Mouse (Mus musculus): Measurements from ENCODE around the gene Bola2. TPM values are rescaled to one million over a fixed set of nuclear protein-coding genes. Genes with fewer than 3 reads are reported as not detected.
A peak's percentile ranks its signal among the peaks of the same experiment; 100 is the strongest.

The Bola2 gene
- 123 and 126 TPM in 2 replicates for polyA plus RNA-seq (2014; fragmentation: Nextera tagmentation; extraction: Ambion mirVana)

GRCm38 (mm10) chr7:126695210-126695611, at the start of gene Bola2:
Gene Bola2, plus strand, starts transcription at chr7:126695401.
- Histone ChIP-seq H3K27ac (ENCODE audit: low read depth) (peak within 1 kb of the TSS; percentile 98), H3K4me1 (ENCODE audit: insufficient read depth) (peaks cover 8% of the 10 kb centered on the region), H3K36me3 (ENCODE audit: insufficient read depth) (peaks cover 24% of the 10 kb centered on the region), H3K9me3 (ENCODE audit: low read depth, low read length) (no peaks in the 10 kb centered on the region), H3K4me2 (peak within 1 kb of the TSS; percentile 94), H3K27me3 (ENCODE audit: insufficient read depth, low read length) (no peaks in the 10 kb centered on the region), H3K4me3 (ENCODE audit: low read depth, low read length) (peak within 1 kb of the TSS; percentile 81), H3K9ac (peak within 1 kb of the TSS; percentile 90)
- peak; percentile 82 for DNase-seq
- TF ChIP-seq CTCF (IDR thresholded peaks at IDR 0.05; ENCODE audit: low read depth), result no peak
- peak; percentile 62 for ATAC-seq (ENCODE audit: insufficient read depth)
- under 1% methylated on average over 31 of the region's 31 CpGs for WGBS

- no peak overlapping the region for H3K4me3 ChIP-seq (ENCODE audit: low read depth, low read length)
- no peak for TF ChIP-seq CTCF (IDR thresholded peaks at IDR 0.05; ENCODE audit: low read depth)
- no peaks in the 10 kb centered on the region for H3K36me3 ChIP-seq (ENCODE audit: insufficient read depth)
- H3K9me3 ChIP-seq (ENCODE audit: low read depth, low read length), result no peaks in the 10 kb centered on the region
- no peak overlapping the region for H3K27ac ChIP-seq (ENCODE audit: low read depth)
- H3K9ac ChIP-seq, result no peak overlapping the region
- 0 out of 2 replicates have a peak, but pooled peaks cover 5% of the 10 kb centered on the region for H3K4me1 ChIP-seq (ENCODE audit: insufficient read depth)
- H3K27me3 ChIP-seq (ENCODE audit: insufficient read depth, low read length), result no peaks in the 10 kb centered on the region
- DNase-seq (no peak), ATAC-seq (ENCODE audit: insufficient read depth) (no peak)
- WGBS, result 64% methylated on average over 5 of the region's 5 CpGs
- H3K4me2 ChIP-seq, result no peak overlapping the region
Measured at GRCm38 (mm10) chr7:126645708-126646107, 49.5 kb upstream of the Bola2 start.

GRCm38 (mm10) chr7:126648486-126648885, 46.7 kb upstream of the Bola2 start:
- H3K9me3 ChIP-seq (ENCODE audit: low read depth, low read length), result no peaks in the 10 kb centered on the region
- WGBS, result 76% methylated on average over 4 of the region's 4 CpGs
- H3K4me2 ChIP-seq, result peak overlapping the region; percentile 83
- DNase-seq (no peak), ATAC-seq (ENCODE audit: insufficient read depth) (no peak)
- 0 out of 2 replicates have a peak, but pooled peaks cover 5% of the 10 kb centered on the region for H3K4me1 ChIP-seq (ENCODE audit: insufficient read depth)
- H3K4me3 ChIP-seq (ENCODE audit: low read depth, low read length), result peak overlapping the region; percentile 58; the same call in 1 of the 2 replicates
- no peak overlapping the region for H3K27ac ChIP-seq (ENCODE audit: low read depth)
- no peaks in the 10 kb centered on the region for H3K27me3 ChIP-seq (ENCODE audit: insufficient read depth, low read length)
- H3K9ac ChIP-seq, result no peak overlapping the region
- H3K36me3 ChIP-seq (ENCODE audit: insufficient read depth), result no peaks in the 10 kb centered on the region
- TF ChIP-seq CTCF (IDR thresholded peaks at IDR 0.05; ENCODE audit: low read depth), result peak; percentile 15; the same call in 1 of the 2 replicates

- peak within 1 kb of the TSS; percentile 83 for H3K4me2 ChIP-seq
- peak within 1 kb of the TSS; percentile 89 for H3K27ac ChIP-seq (ENCODE audit: low read depth)
- ATAC-seq (ENCODE audit: insufficient read depth), result peak; percentile 99
- no peaks in the 10 kb centered on the region for H3K9me3 ChIP-seq (ENCODE audit: low read depth, low read length)
- DNase-seq, result peak; percentile 95
- H3K36me3 ChIP-seq (ENCODE audit: insufficient read depth), result no peaks in the 10 kb centered on the region
- 0 out of 2 replicates have a peak, but pooled peaks have one; percentile 8 for TF ChIP-seq CTCF (IDR thresholded peaks at IDR 0.05; ENCODE audit: low read depth)
- H3K4me3 ChIP-seq (ENCODE audit: low read depth, low read length), result peak within 1 kb of the TSS; percentile 58
- H3K4me1 ChIP-seq (ENCODE audit: insufficient read depth), result 0 out of 2 replicates have a peak, but pooled peaks cover 5% of the 10 kb centered on the region
- WGBS, result 1% methylated on average over 57 of the region's 57 CpGs
- peak within 1 kb of the TSS; percentile 73 for H3K9ac ChIP-seq
- H3K27me3 ChIP-seq (ENCODE audit: insufficient read depth, low read length), result no peaks in the 10 kb centered on the region
Measured at GRCm38 (mm10) chr7:126649231-126650051, 45.8 kb upstream of the Bola2 start, which contains the start of gene Sgf29. Gene Sgf29, plus strand, starts transcription at chr7:126649309.

- no peak for ATAC-seq (ENCODE audit: insufficient read depth)
- no peak for DNase-seq
- Histone ChIP-seq H3K9me3 (ENCODE audit: low read depth, low read length) (no peaks in the 10 kb centered on the region), H3K4me2 (no peak overlapping the region), H3K27ac (ENCODE audit: low read depth) (no peak overlapping the region), H3K9ac (no peak overlapping the region), H3K4me1 (ENCODE audit: insufficient read depth) (0 out of 2 replicates have a peak, but pooled peaks cover 5% of the 10 kb centered on the region), H3K36me3 (ENCODE audit: insufficient read depth) (no peaks in the 10 kb centered on the region), H3K4me3 (ENCODE audit: low read depth, low read length) (no peak overlapping the region), H3K27me3 (ENCODE audit: insufficient read depth, low read length) (no peaks in the 10 kb centered on the region)
- no peak for TF ChIP-seq CTCF (IDR thresholded peaks at IDR 0.05; ENCODE audit: low read depth)
- 25% methylated on average over 2 of the region's 2 CpGs for WGBS
Measured at GRCm38 (mm10) chr7:126650852-126651251, 44.3 kb upstream of the Bola2 start.

- H3K4me1 ChIP-seq (ENCODE audit: insufficient read depth), result 0 out of 2 replicates have a peak, but pooled peaks cover 5% of the 10 kb centered on the region
- no peaks in the 10 kb centered on the region for H3K9me3 ChIP-seq (ENCODE audit: low read depth, low read length)
- no peak overlapping the region for H3K27ac ChIP-seq (ENCODE audit: low read depth)
- WGBS, result 64% methylated on average over 2 of the region's 2 CpGs
- DNase-seq (no peak), ATAC-seq (ENCODE audit: insufficient read depth) (no peak)
- H3K27me3 ChIP-seq (ENCODE audit: insufficient read depth, low read length), result no peaks in the 10 kb centered on the region
- H3K4me3 ChIP-seq (ENCODE audit: low read depth, low read length), result no peak overlapping the region
- H3K36me3 ChIP-seq (ENCODE audit: insufficient read depth), result no peaks in the 10 kb centered on the region
- no peak overlapping the region for H3K4me2 ChIP-seq
- no peak overlapping the region; the same call in 1 of the 2 replicates for H3K9ac ChIP-seq
- TF ChIP-seq CTCF (IDR thresholded peaks at IDR 0.05; ENCODE audit: low read depth), result no peak
Measured at GRCm38 (mm10) chr7:126653991-126654390, 41.2 kb upstream of the Bola2 start.

DNA sequence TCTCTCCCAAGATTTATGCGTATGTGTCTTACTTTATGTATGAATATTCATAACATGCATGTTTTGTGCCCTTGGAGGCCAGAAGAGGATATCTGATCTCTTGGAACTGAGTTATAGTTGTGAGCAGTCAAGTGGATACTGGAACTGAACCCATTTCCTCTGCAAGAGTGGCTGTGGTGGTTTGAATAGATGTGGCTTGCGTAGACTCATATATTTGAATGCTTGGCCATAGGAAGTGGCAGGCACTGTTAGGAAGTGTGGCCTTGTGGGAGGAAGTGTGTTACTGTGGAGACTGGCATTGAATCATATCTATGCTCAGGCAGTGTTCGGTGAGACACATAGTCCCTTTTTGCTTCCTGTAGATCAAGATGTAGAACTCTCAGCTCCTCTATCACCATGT, 39.5 kb upstream of the Bola2 start:
- ATAC-seq (ENCODE audit: insufficient read depth) (no peak), DNase-seq (no peak)
- 90% methylated on average over 3 of the region's 3 CpGs for WGBS
- no peaks in the 10 kb centered on the region for H3K9me3 ChIP-seq (ENCODE audit: low read depth, low read length)
- no peaks in the 10 kb centered on the region for H3K36me3 ChIP-seq (ENCODE audit: insufficient read depth)
- H3K4me1 ChIP-seq (ENCODE audit: insufficient read depth), result no peaks in the 10 kb centered on the region
- no peak overlapping the region for H3K4me2 ChIP-seq
- no peak overlapping the region for H3K4me3 ChIP-seq (ENCODE audit: low read depth, low read length)
- TF ChIP-seq CTCF (IDR thresholded peaks at IDR 0.05; ENCODE audit: low read depth), result no peak
- H3K9ac ChIP-seq, result no peak overlapping the region
- no peaks in the 10 kb centered on the region for H3K27me3 ChIP-seq (ENCODE audit: insufficient read depth, low read length)
- H3K27ac ChIP-seq (ENCODE audit: low read depth), result peak overlapping the region; percentile 21; the same call in 1 of the 2 replicates

All from lung, embryonic 14.5 days (tissue).